Mouse (Mus musculus) embryonic fibroblast, embryonic 13.5 days (primary cell): ENCODE results near the gene Isoc2a. TPM values are rescaled to one million over a fixed set of nuclear protein-coding genes. Genes with fewer than 3 reads are reported as not detected.

Experiments used
- H3K27ac ChIP-seq: 2 replicates; pipeline ENCODE4 v1.5.1; 2012; ENCODE audit warnings: low read length, control low read depth, inconsistent platforms; ENCODE audit not compliant: insufficient read depth
- H3K4me1 ChIP-seq: 2 replicates; pipeline ENCODE4 v1.6.1; 2011; ENCODE audit warnings: low read length; ENCODE audit not compliant: control insufficient read depth, insufficient read depth
- H3K4me3 ChIP-seq: 2 replicates; pipeline ENCODE4 v1.5.1; 2011; ENCODE audit warnings: mild to moderate bottlenecking, control low read depth, low read length; ENCODE audit not compliant: insufficient read depth
- CTCF ChIP-seq: IDR thresholded peaks from 2 replicates; pipeline ENCODE4 v1.5.1; 2011; ENCODE audit warnings: mild to moderate bottlenecking, control low read depth, low read length, moderate library complexity, borderline replicate concordance; ENCODE audit not compliant: insufficient read depth
- POLR2A ChIP-seq: IDR thresholded peaks from 2 replicates; pipeline ENCODE4 v1.6.1; 2011; ENCODE audit warnings: low read depth, mild to moderate bottlenecking, control low read depth, low read length, moderate library complexity
- polyA plus RNA-seq: library from polyadenylated mRNA; stranded (reverse); fragments of >200 nt; gene quantifications from 2 replicates; pipeline ENCODE4 v1.2.4, GENCODE M21; 2011; ENCODE audit warnings: low read depth; ENCODE audit not compliant: missing spikeins, insufficient read length

Isoc2a gene
- polyA plus RNA-seq, 1 experiment = 11.2 TPM

DNA sequence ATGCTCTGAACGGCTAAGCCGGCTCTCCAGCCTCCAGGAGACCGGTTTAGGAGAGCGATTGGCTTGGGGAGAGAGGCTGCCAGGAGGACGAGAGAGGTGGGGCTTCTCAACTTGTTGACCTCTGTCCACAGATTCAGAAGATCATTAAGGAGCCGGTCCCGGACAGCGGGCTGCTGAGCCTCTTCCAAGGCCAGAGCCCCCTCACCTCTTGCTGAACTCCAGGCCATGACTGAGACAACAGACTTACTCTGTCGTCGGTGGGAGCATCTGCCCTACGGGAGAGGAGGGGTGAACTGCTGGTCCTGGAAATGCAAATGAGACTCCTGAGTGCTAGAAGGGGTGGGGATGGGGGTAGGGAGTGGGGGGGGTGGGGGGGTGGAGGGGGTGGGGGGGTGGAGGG lies 18.2 kb downstream of the Isoc2a start:
- Histone ChIP-seq H3K4me3 (no peak overlapping the region), H3K27ac (no peak overlapping the region)
- TF ChIP-seq CTCF = no peak
- no peak for TF ChIP-seq POLR2A

GRCm38 (mm10) chr7:4898851-4899648 lies 22.1 kb downstream of the Isoc2a start:
- Histone ChIP-seq H3K4me3 (no peak overlapping the region), H3K27ac (no peak overlapping the region), H3K4me1 (no peaks in the 10 kb centered on the region)
- TF ChIP-seq POLR2A = no peak
- TF ChIP-seq CTCF = no peak

More for the DNA sequence above, 18.2 kb downstream of the Isoc2a start:
- no peaks in the 10 kb centered on the region for H3K4me1 ChIP-seq

DNA sequence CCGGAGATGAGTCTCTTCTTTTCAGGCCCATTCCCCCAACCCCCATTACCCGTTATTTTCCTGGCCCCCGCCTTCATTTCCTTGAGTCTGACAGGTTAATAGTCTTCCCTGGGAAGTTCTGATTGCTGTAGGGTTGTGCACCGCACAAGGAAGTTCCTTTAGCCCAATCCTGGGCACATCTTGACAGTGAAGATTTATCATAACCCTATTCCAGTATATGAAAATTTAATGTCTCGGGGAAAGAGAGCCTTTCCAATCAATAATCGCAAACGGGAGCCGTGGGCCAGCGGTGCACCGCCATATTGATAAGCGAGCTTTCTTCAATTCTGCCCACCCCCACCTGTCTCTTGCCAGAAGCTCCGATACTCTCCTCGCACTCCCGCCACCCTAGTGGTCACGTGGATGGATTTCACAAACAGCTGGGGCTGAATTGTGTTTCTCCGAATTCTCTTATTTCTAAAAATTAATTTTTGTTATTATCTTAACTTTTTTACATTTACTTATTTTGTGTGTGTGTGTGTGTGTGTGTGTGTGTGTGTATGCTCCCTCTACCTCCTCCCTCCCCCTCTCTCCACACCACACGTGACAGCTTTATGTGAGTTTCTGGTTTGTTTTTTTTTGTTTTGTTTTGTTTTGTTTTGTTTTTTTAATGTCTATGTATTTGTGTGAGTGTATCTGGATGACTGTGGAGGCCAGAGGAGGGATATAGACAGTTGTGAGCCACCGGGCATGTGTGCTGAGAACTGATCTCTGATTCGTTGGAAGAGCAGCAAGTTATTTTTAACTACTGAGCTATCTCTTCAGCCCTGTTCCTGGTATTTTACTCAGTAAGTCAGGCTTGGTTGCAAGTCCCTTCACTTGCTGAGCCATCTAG lies 22.9 kb downstream of the Isoc2a start:
- Histone ChIP-seq H3K4me3 (no peak overlapping the region), H3K4me1 (no peaks in the 10 kb centered on the region), H3K27ac (no peak overlapping the region)
- no peak for TF ChIP-seq POLR2A
- TF ChIP-seq CTCF = no peak

DNA sequence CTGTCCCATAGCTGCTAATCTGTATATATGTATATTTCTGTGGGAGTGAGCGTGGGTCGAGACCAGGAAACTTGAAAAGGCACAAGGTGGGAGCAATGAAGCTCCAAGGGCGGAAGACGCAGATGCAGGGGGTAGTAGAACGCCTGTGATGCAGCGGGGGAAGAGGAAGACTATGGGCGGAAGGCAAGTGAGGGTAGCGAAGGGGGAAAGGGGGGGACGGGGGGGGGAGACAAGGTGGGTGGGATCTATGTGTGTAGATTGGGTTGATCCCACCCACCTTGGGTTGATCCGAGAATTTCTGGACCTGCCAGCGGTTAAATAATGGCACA lies 23.5 kb downstream of the Isoc2a start:
- H3K4me1 ChIP-seq = no peaks in the 10 kb centered on the region
- TF ChIP-seq CTCF (no peak), POLR2A (no peak)
- H3K4me3 ChIP-seq = no peak overlapping the region
- H3K27ac ChIP-seq = no peak overlapping the region

GRCm38 (mm10) chr7:4901171-4901570 lies 24.2 kb downstream of the Isoc2a start:
- H3K27ac ChIP-seq = no peak overlapping the region
- H3K4me3 ChIP-seq = no peak overlapping the region
- TF ChIP-seq CTCF (no peak), POLR2A (no peak)
- H3K4me1 ChIP-seq = no peaks in the 10 kb centered on the region

DNA sequence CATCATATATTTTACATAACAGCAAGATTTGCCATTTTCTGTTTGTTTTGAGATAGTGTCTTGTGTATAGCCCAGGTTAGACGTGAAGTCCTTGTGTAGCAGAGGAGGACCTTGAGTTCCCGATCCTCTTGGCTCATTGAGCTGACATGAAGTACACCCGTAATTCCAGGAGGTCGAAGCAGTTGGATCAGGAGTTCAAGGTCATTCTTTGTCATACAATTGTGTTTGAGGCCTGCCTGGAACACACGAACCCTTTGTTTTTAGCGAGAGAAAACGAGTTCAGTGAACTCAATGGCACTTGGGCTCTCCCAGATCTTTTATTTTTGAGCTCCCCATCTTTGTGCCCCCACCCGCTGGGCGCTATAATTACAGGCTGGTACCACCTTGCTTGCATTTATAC lies 25.5 kb downstream of the Isoc2a start:
- no peak overlapping the region for H3K27ac ChIP-seq
- H3K4me3 ChIP-seq = no peak overlapping the region
- H3K4me1 ChIP-seq = no peaks in the 10 kb centered on the region
- TF ChIP-seq CTCF (no peak), POLR2A (no peak)

GRCm38 (mm10) chr7:4906466-4906950 lies 29.6 kb downstream of the Isoc2a start, which contains the start of gene Gm36210:
Gm36210 (minus strand) TSS chr7:4906516.
- H3K27ac ChIP-seq = no peak within 1 kb of the TSS
- TF ChIP-seq POLR2A (no peak), CTCF (no peak)
- H3K4me1 ChIP-seq = no peaks in the 10 kb centered on the region
- no peak within 1 kb of the TSS for H3K4me3 ChIP-seq

GRCm38 (mm10) chr7:4911561-4911960 lies 34.6 kb downstream of the Isoc2a start:
- Histone ChIP-seq H3K27ac (no peak overlapping the region), H3K4me3 (no peak overlapping the region), H3K4me1 (peaks cover 4% of the 10 kb centered on the region; the same call in 1 of the 2 replicates)
- TF ChIP-seq CTCF = peak; percentile 50; the same call in 1 of the 2 replicates
- no peak for TF ChIP-seq POLR2A

GRCm38 (mm10) chr7:4912248-4912647 lies 35.3 kb downstream of the Isoc2a start:
- TF ChIP-seq POLR2A (no peak), CTCF (no peak)
- H3K4me3 ChIP-seq = no peak overlapping the region
- peaks cover 8% of the 10 kb centered on the region for H3K4me1 ChIP-seq
- H3K27ac ChIP-seq = no peak overlapping the region

- peak; percentile 94 for TF ChIP-seq POLR2A
- no peak for TF ChIP-seq CTCF
- Histone ChIP-seq H3K4me3 (peak within 1 kb of the TSS; percentile 77), H3K27ac (peak within 1 kb of the TSS; percentile 97), H3K4me1 (peaks cover 8% of the 10 kb centered on the region)
Observed at GRCm38 (mm10) chr7:4915007-4915665, 38.2 kb downstream of the Isoc2a start, which contains the start of gene Zfp628. Zfp628 (plus strand) TSS chr7:4915217.
